Mouse (Mus musculus): ENCODE measurements around the gene Atg2a.
A peak's percentile ranks its signal among the peaks of the same experiment; 100 is the strongest.
"Not testable (repeated sequence)": the region's sequence is repeated elsewhere in the genome, so short reads cannot be mapped to it uniquely, and the experiment has no call there.

The Atg2a gene

GRCm38 (mm10) chr19:6277661-6278438 lies 36.4 kb downstream of the Atg2a start:
- DNase-seq, result peak; percentile 51 to 63

- no peak for DNase-seq
Measured at GRCm38 (mm10) chr19:6278439-6279073, 37.1 kb downstream of the Atg2a start.

GRCm38 (mm10) chr19:6279481-6280144 lies 38.1 kb downstream of the Atg2a start:
- DNase-seq, result no peak

- no peak for DNase-seq
Measured at GRCm38 (mm10) chr19:6280554-6280953, 39.1 kb downstream of the Atg2a start.

- no peak for DNase-seq
Measured at GRCm38 (mm10) chr19:6281122-6282020, 39.9 kb downstream of the Atg2a start.

- no peak for DNase-seq
Measured at GRCm38 (mm10) chr19:6283001-6283400, 41.5 kb downstream of the Atg2a start.

GRCm38 (mm10) chr19:6284502-6284901 lies 43.0 kb downstream of the Atg2a start:
- DNase-seq, result no peak

GRCm38 (mm10) chr19:6285226-6285625 lies 43.8 kb downstream of the Atg2a start:
- DNase-seq, result no peak

- no peak for DNase-seq
Measured at GRCm38 (mm10) chr19:6285632-6286433, 44.4 kb downstream of the Atg2a start.

- DNase-seq, result no peak
Measured at GRCm38 (mm10) chr19:6286434-6287401, 45.2 kb downstream of the Atg2a start.

GRCm38 (mm10) chr19:6288236-6288894 lies 46.9 kb downstream of the Atg2a start:
- no peak for DNase-seq

GRCm38 (mm10) chr19:6289696-6290238 lies 48.3 kb downstream of the Atg2a start:
- no peak for DNase-seq

- DNase-seq, result not testable (repeated sequence)
Measured at GRCm38 (mm10) chr19:6290720-6291116, 49.2 kb downstream of the Atg2a start.

GRCm38 (mm10) chr19:6291117-6291781 lies 49.8 kb downstream of the Atg2a start:
- DNase-seq, result no peak

GRCm38 (mm10) chr19:6292262-6292661 lies 50.8 kb downstream of the Atg2a start:
- DNase-seq, result no peak

GRCm38 (mm10) chr19:6294301-6294700 lies 52.8 kb downstream of the Atg2a start:
- no peak for DNase-seq

GRCm38 (mm10) chr19:6296551-6297210 lies 55.2 kb downstream of the Atg2a start:
- no peak for DNase-seq

GRCm38 (mm10) chr19:6297641-6298040 lies 56.2 kb downstream of the Atg2a start:
- DNase-seq, result no peak

GRCm38 (mm10) chr19:6299003-6299402 lies 57.5 kb downstream of the Atg2a start:
- DNase-seq, result no peak

All from spleen, adult 18-20 months (tissue).